Mouse (Mus musculus) brown adipose tissue, adult 24 weeks (tissue): Measurements from ENCODE around the gene Ube2g1. TPM values are rescaled to one million over a fixed set of nuclear protein-coding genes. Genes with fewer than 3 reads are reported as not detected.
"Not testable (repeated sequence)": the region's sequence is repeated elsewhere in the genome, so short reads cannot be mapped to it uniquely, and the experiment has no call there.

Experiments used
- H3K27ac ChIP-seq: fragments of 200-500 bp; replicated peaks from 2 replicates; pipeline ENCODE4 v1.5.1; 2012; ENCODE audit warnings: low read depth, mild to moderate bottlenecking, low read length
- H3K4me1 ChIP-seq: fragments of 200-500 bp; 2 replicates; pipeline ENCODE4 v1.6.1; 2012; ENCODE audit warnings: low read length, mixed read lengths; ENCODE audit not compliant: control insufficient read depth, insufficient read depth, insufficient read length
- H3K4me3 ChIP-seq: fragments of 200-500 bp; 2 replicates; pipeline ENCODE4 v1.5.1; 2012; ENCODE audit warnings: low read depth, mild to moderate bottlenecking, low read length, moderate library complexity; ENCODE audit not compliant: insufficient read depth
- polyA plus RNA-seq: library from polyadenylated mRNA; stranded (reverse); fragments of >200 nt; gene quantifications from 2 replicates; pipeline ENCODE4 v1.2.4, GENCODE M21; 2012; ENCODE audit not compliant: missing spikeins, insufficient read depth, insufficient read length

Gene Ube2g1
- polyA plus RNA-seq, 1 experiment = 22.8 TPM

GRCm38 (mm10) chr11:72695025-72695424 lies 87.9 kb downstream of the Ube2g1 start:
- H3K4me1 ChIP-seq = peaks cover 17% of the 10 kb centered on the region
- no peak overlapping the region for H3K27ac ChIP-seq
- no peak overlapping the region for H3K4me3 ChIP-seq

GRCm38 (mm10) chr11:72696368-72696971 lies 89.4 kb downstream of the Ube2g1 start:
- Histone ChIP-seq H3K4me1 (peaks cover 11% of the 10 kb centered on the region), H3K4me3 (no peak overlapping the region)

GRCm38 (mm10) chr11:72697323-72697722 lies 90.2 kb downstream of the Ube2g1 start:
- no peak overlapping the region for H3K27ac ChIP-seq
- H3K4me3 ChIP-seq = no peak overlapping the region
- peaks cover 5% of the 10 kb centered on the region for H3K4me1 ChIP-seq

More at GRCm38 (mm10) chr11:72696368-72696971, 89.4 kb downstream of the Ube2g1 start:
- H3K27ac ChIP-seq = no peak overlapping the region

GRCm38 (mm10) chr11:72705111-72705510 lies 98.0 kb downstream of the Ube2g1 start:
- H3K4me1 ChIP-seq, H3K27ac ChIP-seq, H3K4me3 ChIP-seq: not testable (repeated sequence)

- Histone ChIP-seq H3K27ac (no peak overlapping the region), H3K4me3 (no peak overlapping the region), H3K4me1 (no peaks in the 10 kb centered on the region)
Observed at GRCm38 (mm10) chr11:72712721-72713120, 105.6 kb downstream of the Ube2g1 start.

GRCm38 (mm10) chr11:72718161-72718560 lies 111.1 kb downstream of the Ube2g1 start:
- Histone ChIP-seq H3K4me3 (no peak overlapping the region), H3K4me1 (no peaks in the 10 kb centered on the region), H3K27ac (no peak overlapping the region)

- no peak overlapping the region for H3K27ac ChIP-seq
Observed at GRCm38 (mm10) chr11:72723165-72723564, 116.1 kb downstream of the Ube2g1 start.

GRCm38 (mm10) chr11:72723871-72724270 lies 116.8 kb downstream of the Ube2g1 start:
- no peak overlapping the region for H3K27ac ChIP-seq
- H3K4me1 ChIP-seq = no peaks in the 10 kb centered on the region
- no peak overlapping the region for H3K4me3 ChIP-seq

More at GRCm38 (mm10) chr11:72723165-72723564, 116.1 kb downstream of the Ube2g1 start:
- H3K4me1 ChIP-seq = no peaks in the 10 kb centered on the region
- no peak overlapping the region for H3K4me3 ChIP-seq

- H3K4me1 ChIP-seq = no peaks in the 10 kb centered on the region
- H3K4me3 ChIP-seq = no peak overlapping the region
- H3K27ac ChIP-seq = no peak overlapping the region
Observed at GRCm38 (mm10) chr11:72726023-72726422, 118.9 kb downstream of the Ube2g1 start.

- Histone ChIP-seq H3K4me3 (no peak overlapping the region), H3K4me1 (no peaks in the 10 kb centered on the region), H3K27ac (no peak overlapping the region)
Observed at GRCm38 (mm10) chr11:72733736-72734135, 126.7 kb downstream of the Ube2g1 start.

- Histone ChIP-seq H3K4me3 (no peak overlapping the region), H3K27ac (0 out of 2 replicates have a peak overlapping the region, but pooled peaks have one; percentile 21), H3K4me1 (no peaks in the 10 kb centered on the region)
Observed at GRCm38 (mm10) chr11:72734840-72735518, 127.9 kb downstream of the Ube2g1 start.

GRCm38 (mm10) chr11:72735519-72735860 lies 128.4 kb downstream of the Ube2g1 start:
- H3K27ac ChIP-seq = 0 out of 2 replicates have a peak overlapping the region, but pooled peaks have one; percentile 21
- H3K4me1 ChIP-seq = no peaks in the 10 kb centered on the region
- no peak overlapping the region for H3K4me3 ChIP-seq

Other genes starting within 250 kb of the Ube2g1 start
- gene Tekt1, start 244.8 kb upstream of the Ube2g1 start, polyA plus RNA-seq = not detected in 2 replicates
- 8.2 and 14.4 TPM in 2 replicates for gene Smtnl2, start 195.6 kb upstream of the Ube2g1 start, polyA plus RNA-seq
- gene Ggt6, start 171.8 kb upstream of the Ube2g1 start, polyA plus RNA-seq = 0.99 TPM in 1 of 2 replicates, not detected in the other
- gene Mybbp1a, start 165.9 kb upstream of the Ube2g1 start, polyA plus RNA-seq = 23.2 and 24.3 TPM in 2 replicates
- 3.2 and 3.5 TPM in 2 replicates for gene Spns2, start 117.4 kb upstream of the Ube2g1 start, polyA plus RNA-seq
- gene Spns3, start 56.8 kb upstream of the Ube2g1 start, polyA plus RNA-seq = not detected in 2 replicates
- gene Ankfy1, start 82.7 kb downstream of the Ube2g1 start, polyA plus RNA-seq = 8.8 and 9.6 TPM in 2 replicates
- 17.2 and 18.7 TPM in 2 replicates for gene Cyb5d2, start 188.9 kb downstream of the Ube2g1 start, polyA plus RNA-seq
- gene Zzef1, start 188.9 kb downstream of the Ube2g1 start, polyA plus RNA-seq = 7.5 and 8.8 TPM in 2 replicates